Mouse (Mus musculus) 3T3-L1 (cell line): Measurements from ENCODE around the gene Bahd1.

Experiments
- DNase-seq: peaks from one replicate; pipeline ENCODE4 v3.0.0-alpha.2; 2015; ENCODE audit warnings: low read depth, low spot score

Gene Bahd1

DNA sequence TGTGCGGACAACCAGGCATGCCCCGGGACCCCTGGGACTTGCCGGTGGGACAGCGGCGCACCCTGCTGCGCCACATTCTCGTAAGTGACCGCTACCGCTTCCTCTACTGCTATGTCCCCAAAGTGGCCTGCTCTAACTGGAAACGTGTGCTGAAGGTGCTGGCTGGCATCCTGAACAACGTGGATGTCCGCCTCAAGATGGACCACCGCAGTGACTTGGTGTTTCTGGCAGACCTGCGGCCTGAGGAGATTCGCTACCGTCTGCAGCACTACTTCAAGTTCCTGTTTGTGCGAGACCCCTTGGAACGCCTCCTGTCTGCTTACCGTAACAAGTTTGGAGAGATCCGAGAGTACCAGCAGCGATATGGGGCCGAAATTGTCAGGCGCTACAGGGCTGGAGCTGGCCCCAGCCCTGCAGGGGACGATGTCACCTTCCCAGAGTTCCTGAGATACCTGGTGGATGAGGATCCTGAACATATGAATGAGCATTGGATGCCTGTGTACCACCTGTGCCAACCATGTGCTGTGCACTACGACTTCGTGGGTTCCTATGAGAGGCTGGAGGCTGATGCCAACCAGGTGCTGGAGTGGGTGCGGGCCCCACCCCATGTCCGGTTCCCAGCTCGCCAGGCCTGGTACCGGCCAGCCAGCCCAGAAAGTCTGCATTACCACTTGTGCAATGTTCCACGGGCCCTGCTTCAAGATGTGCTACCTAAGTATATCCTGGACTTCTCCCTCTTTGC lies 27.0 kb downstream of the Bahd1 start:
- DNase-seq = no peak

DNA sequence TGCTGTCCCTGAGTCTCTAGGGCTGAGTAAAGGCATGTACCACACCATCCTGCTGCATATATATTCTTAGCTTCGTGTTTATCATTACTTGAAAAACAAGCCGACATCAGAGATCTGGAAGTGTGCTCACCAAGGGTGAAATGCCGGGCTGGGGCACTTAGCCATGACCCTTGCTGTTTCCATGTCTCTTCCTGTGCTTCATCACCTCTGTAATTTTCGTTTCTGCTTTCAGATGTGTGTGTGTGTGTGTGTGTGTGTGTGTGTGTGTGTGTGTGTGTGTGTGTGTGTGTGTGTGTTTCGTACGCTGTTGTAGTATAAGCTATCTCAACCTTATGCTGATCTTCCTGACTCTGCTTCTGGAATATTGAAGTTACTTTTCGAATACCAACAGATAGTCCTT lies 41.2 kb downstream of the Bahd1 start:
- DNase-seq = no peak

DNA sequence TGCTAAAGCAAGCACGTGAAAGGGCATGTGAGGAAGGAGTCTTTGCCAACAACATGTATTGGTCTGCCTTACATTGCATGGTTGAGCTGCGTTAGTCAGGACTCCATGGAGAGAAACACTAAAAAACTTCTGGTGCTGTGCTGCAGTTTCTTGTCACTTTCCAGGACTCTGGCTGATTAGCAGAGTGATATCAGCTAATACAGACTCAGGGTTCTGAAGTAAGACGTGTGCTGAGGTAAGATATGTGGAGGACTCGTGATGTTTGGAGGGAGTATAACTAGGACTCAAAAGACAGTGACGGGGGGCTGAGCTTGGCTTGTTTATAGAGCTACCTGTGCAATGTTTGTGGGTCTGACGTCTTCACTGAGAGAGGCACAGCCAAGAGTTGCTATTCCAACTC lies 43.1 kb downstream of the Bahd1 start:
- no peak for DNase-seq

DNA sequence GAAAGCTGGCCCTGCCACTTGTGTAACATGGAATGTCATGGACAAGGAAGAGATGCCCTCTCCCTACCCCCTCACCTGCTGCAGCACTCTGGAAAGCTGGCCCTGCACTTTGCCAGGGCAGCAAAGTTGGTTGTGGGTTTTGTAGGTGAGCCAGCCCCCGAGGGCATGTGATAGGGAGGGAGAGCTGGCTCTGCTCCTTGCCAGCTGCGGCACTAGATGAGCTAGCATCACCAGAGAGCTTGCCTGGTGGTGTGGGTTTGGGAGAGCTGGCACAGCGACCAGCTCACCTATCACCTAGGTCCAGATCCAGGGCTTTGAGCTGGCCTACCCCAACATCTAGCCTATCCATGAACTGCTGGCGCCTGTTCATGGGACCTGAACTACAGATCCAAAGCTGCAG lies 48.6 kb downstream of the Bahd1 start:
- no peak for DNase-seq

DNA sequence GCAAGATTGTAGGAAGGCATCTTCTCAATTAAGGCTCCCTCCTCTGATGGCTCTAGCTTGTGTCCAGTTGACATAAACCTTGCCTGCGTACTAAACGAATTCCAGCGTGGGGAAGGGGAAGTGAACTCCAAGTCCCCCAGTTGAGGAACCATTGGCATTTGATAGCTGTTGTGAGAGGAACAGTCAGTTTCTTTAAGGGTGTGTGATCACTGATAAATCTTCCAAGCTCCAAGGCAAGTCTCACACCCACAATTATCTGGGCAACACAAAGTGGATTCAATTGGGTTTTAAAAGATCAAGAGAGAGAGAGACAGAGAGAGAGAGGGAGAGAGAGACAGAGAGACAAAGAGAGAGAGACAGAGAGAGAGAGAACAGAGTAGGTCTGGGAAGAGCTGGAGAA lies 49.5 kb downstream of the Bahd1 start:
- DNase-seq = no peak

DNA sequence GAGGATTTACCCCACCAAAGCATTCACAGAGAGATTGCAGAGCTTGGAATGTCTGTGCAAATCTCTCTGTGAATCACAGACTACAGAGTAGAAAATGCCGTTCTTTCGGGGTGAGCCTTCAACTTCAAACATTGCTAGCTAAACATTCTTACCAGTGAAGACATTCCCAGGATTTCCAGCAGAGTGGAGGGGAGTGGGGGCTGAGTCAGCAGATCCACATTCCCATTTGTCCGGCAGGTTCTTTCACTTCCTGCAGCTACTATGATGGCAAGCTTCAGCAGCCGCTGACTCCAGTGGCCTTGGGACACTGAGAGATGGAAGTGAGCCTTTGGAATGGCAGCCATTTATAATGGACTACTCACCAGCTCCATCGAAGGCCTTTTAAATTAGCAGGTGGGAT lies 56.3 kb downstream of the Bahd1 start:
- DNase-seq = no peak

DNA sequence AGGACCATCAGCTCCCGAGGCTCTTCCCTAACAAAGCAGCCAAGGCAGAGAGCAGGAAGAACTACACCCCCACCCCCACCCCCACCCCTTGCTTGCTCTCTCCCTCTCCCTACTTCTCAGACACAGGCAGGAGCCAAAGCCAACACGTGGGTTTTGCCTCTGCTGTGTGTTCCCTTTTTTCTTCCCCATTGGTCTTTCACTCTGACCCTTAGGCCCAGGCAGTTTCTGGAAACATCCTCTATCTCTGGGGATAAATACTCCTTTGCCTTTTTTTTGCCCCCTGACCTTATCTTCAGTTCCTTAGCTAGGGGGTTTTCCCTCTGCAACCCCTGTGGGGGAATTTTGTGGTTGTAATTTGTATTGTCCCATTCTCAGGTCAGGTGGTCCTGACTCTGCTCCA lies 59.5 kb downstream of the Bahd1 start:
- DNase-seq = no peak

DNA sequence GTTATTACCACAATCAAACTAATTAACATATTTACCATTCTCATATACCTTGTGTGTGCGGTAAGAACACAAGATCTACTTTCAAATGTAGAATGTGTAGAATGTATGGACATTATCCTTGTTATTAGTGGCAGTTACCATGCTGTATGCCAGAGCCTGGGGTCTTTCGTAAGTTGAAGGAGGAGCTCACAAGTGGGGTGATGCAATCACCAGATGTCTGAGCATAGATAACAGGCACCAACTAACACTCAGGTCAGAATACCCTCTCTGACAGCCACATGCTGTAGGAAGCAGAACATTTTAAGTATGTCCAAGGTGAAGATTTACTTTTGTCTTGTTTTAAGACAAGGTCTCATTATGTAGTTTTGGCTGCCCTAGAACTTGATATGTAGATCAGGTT lies 60.2 kb downstream of the Bahd1 start:
- peak; percentile 38 for DNase-seq

DNA sequence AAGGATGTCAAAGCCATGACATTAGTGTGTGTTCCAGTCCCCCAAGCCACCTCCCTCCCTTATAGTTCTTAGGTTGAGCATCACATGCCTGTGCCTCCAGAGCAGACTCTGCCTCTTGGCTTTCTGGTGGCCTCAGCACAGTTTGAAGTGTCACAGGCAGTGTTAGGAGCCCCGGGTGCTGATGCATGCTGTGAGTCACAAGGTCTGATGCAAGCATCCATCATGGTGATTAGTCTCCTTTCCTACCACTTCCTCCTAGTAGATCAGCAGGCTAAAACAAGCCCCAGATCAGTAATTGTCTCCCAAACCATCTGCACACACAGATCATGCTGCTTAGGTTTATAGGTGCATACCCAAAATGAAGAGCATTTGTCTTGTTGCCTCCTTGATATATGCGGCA lies 61.4 kb downstream of the Bahd1 start:
- DNase-seq = peak; percentile 90

DNA sequence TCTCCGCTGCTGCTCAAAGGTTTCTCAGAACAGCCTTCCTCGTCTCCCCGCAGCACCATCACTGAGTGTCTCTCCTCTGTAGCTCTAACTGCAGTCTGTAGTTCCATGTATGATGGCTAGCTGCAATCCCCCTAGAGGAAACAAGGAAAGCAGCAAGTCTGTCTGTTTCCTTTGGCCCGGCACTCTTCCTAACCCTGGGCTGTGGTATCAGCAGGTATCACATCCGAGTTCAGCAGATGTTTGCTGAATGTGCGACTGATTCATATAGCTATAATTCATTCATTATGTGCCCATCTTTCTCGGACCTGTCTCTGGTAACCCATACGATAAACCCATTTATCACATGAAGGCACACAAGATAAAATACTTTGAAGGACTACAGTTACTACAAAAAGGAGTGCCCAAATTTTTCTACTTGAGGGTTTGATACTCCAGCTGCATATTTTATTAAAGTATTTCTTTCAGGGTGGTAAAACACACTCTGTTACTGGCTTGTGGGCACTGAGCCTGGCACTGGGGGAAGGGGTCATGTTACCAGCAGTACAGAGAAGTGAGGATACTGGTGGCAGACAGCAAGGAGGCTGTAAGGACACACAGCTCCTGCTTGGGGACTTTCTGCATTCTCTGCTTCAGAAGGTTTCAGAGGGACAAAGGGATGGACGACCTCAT lies 63.0 kb downstream of the Bahd1 start:
- peak; percentile 57 for DNase-seq

DNA sequence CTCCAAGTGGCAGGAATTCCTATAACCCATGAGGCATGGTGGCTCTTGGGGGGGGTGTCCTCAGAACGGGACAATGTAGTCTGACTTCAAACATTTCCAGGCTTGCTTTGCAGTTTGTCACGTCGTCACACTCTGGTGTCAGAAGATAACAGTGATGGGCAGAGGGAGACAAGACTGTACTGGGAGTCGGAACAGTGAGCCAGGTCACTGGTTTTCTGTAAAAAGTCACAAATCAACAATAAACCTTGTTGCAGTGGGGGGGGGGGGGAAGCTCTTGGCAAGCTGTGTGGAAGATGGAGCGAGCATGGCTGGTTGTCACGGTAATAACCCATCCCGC lies 63.5 kb downstream of the Bahd1 start:
- DNase-seq = no peak

DNA sequence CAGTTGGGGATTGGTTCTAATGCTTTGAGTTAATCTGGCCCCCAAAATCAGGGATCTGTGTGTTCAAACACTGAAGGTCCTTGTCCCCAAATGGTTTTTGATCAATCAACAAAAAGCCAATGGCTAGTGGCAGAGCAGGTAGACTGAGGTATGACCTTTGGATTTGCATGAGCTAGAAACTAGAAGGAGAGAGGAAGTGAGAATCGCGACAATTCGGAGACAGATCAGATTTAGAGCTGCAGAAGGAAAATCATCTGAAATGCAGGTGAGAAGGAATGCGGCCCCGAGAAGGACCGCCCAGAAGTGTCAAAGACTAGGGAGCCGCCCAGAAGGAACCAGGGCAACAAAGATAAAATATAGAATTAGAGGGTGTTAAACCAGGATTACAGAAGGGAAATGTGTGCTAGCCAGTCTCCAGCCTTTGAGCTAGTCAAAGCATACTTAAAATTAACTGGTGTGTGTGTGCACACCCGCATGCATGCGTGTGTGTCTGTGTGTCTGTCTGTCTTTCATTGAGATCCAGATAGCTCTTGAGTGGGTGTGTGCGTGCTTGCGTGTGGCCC lies 69.5 kb downstream of the Bahd1 start:
- no peak for DNase-seq

DNA sequence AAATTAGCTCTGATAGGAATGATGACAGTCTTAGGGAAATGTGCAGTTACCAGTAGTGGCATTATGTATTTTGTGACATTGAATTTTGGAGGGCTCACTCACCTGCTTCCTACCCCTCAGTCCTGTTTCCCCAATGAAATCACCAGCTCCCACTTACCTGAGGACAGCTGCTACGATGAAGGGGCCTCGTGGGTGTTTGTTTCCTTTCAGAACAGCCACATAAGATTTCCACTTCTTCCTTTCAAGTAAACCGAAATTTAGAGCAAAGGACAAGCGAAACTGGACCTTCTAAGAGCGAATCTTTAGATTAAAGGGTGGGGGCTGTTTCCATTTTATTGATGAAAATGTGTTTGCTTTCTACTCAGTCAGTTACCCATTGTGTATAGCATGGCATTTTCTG lies 71.9 kb downstream of the Bahd1 start:
- DNase-seq = no peak

DNA sequence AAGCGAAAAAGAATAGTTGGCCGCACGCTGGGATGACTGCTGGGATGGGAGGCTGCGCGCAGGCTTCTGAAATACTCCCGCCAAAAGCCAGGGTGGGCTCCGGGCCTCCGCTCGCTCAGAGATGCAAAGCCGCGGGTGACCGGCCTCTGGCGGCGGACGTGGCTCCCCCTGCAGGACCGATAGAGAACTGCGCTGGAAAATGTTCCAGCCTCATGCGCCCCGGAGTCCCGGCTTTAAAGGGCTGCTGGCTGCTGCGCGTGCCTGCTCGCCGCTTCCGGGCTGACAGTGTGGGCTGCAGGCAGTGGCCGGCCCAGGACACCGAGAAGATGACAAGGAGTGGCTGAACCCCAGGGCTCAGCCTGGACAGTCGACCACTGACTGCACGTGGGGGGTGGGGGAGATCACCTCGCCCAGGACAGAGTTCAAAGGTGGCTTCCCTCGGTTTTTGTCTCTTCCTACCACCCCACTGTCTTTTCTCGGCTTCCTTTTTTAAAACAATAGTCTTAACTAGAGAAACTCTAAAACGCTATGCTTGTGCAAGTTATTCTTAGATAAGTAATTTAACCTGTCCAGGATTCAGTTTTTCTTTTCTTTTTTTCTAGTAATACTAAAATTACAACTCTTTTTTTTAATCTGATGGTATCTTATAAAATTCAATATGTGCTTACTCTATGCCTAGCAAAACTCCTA lies 72.7 kb downstream of the Bahd1 start:
- peak; percentile 86 for DNase-seq
